Mouse (Mus musculus): ENCODE measurements around the gene Pfkfb1.
A peak's percentile ranks its signal among the peaks of the same experiment; 100 is the strongest.

Pfkfb1 gene

DNA sequence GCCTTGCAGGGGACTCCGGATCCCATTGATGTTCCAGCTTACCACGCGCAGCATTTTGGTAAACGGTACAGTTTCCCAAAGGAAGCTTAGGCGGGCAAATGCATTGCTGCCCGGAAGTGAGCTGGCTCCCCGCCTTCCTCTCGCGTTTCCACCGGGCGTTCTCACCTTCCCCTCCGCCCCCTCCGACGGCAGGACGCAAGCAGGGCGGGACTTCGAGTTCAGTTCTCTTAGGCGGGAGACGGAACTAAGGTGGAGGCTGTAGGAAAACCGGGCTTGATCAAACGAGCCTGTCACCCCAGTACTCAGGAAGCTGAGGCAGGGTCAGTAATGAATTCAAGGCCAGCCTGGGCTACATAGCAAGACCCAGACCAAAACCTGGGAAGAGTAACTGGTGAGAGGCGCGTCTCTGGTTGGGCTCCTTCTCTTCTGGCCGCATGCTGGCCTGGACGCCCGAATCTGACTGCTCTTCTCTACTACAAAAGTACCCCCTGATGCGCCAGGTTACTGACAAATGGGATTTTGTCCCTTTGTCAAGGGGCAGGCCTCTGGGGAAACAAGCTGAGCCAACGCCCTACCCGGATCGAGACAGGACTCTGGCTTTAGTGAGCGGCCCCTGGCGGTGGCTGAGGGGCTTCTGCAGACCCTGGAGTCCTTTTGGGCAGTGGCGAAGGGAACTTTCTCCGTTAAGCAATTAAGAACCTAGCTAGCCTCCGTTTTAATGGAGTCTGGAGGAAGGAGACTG is at the start of gene Pfkfb1:
TSS of gene Pfkfb1 (plus strand) at position 207 of the 742 bp plus-strand sequence.
- peak; percentile 63 to 69 for DNase-seq

DNA sequence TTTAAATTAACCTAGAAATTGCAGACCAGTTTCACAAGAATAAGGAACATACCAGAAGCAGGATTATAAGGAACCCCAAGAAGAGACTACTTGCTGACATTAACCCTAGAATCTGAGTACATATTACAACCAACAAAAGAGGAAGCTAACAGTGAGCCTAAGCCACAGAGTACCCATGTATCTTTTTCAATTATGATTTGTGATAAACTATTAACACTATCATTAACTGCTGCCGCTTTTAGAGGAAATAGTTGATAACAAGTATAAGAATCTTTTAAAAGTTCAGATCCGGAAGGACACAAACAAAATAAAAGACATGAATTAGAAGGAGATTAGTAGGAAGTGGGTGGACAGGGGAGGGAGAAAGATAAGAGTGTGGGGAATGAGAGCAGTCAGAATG is 47.9 kb upstream of the Pfkfb1 start:
- DNase-seq, result no peak

DNA sequence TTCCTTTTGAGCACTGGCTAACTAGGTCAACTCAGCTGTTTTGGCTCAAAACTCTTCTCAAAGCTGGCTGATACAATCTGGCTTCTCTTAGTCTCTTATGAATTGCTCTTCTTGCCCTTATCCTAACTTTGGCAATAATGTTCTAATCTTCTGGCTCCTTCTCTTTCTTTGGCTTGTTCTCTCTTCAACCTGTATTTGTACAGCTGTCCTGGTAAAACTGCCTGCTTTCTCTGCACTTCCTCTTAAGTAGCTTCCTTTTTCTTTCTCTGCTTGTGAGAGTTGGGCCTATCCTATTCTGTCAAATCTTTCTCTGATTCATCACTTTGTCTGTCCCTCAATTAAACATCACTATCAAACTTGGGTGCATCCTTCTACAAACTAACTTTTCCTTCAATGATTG is 46.3 kb upstream of the Pfkfb1 start:
- no peak for DNase-seq

DNA sequence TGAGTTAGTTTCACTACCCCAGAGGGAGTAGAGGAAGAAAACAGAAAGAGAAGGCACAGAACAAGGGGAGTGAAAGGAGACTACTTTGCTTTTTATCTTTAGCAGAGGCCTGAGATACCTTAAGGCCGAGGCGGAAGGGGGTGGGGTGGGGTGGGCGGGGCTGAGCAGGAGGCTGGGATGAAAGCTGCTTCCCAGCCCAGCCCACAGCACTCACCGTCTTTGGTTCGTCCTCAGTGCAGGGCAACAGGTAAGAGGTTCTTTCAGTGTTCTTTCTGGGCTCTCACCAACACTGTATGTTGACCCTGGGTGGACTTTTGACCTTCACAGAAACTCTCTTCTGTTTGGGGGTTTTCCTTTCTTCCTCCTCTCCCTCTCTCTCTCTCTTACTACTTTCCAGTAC is 40.8 kb upstream of the Pfkfb1 start, which contains the start of gene Alas2:
TSS of gene Alas2 (plus strand) at position 137 of the 400 bp plus-strand sequence.
- DNase-seq, result no peak

DNA sequence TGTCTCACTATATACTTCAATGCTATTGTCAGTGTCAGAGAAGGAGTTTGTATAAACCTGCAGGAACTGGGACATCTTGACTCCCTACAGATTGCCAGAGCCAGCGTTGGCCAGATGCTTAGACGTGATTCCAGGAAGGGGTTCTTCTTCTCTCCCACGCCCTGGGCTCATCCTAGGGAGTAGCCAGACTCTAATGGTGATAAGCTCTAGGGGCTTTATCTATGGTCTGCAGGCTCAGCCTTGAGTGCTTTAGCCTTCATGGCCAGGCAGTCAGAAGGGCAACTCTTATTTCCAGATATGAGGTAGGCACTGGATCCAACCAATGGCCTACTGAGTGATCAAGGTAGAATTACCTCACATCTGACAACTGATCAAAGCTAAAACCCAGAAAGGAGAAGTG is 38.4 kb upstream of the Pfkfb1 start:
- DNase-seq, result no peak

DNA sequence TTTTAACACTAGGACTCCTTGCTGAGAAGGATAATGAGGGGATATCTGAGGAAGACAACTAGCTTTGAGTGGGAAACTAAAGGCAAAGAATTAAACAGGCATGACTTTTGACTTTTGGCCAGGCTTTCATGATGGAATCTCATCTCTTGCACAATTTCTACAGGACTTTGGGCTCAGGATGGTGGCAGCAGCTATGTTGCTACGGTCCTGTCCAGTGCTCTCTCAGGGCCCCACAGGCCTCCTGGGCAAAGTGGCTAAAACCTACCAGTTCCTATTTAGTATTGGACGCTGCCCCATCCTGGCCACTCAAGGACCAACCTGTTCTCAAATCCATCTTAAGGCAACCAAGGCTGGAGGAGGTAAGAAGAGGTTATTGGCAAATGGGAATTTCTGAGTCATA is 36.0 kb upstream of the Pfkfb1 start:
- DNase-seq, result no peak

DNA sequence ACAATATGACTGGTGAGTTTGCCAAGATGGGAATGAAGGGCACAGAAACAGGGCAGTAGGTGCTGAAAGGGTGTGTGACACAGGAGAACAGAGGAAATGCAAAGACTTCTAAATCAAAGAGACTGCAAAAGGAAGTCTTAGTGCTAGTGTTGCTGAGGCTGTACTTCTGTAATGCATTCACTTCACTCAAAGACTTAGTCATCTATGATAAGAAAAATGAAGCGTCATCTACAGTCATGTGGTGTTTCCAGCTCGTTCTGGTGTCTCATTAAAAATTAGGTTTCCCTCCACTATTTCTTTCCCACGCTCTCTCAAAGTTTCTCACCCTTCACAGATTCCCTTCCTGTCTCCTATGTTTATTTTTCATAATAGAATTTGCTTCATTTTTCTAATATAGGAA is 34.0 kb upstream of the Pfkfb1 start:
- DNase-seq, result no peak

DNA sequence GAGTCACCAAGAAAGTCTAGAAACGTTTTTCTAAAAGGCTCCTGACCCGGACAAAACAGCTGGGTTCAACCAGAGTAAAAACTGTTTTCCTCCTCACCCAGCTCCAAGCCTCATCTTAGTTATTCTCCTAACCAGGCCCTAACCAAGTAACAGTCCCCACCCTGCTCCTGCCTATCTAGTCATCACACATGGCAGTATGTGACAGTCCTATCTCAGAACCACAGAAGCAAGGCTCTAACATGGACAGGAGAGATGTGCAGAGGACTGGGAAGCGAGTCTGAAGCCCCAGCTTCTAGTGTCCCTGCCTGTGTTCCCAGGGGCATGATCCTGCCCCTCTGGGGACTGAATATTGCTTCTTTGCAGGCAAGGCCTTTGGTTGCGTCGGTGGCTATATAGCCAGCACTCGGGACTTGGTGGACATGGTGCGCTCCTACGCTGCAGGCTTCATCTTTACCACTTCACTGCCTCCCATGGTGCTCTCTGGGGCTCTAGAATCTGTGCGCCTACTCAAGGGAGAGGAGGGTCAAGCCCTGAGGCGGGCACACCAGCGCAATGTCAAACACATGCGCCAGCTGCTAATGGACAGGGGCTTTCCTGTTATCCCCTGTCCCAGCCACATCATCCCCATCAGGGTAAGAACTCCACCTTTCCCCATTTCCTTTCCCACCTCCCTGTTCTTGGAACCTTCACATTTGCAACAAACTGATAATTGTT is 23.2 kb upstream of the Pfkfb1 start:
- DNase-seq, result no peak

DNA sequence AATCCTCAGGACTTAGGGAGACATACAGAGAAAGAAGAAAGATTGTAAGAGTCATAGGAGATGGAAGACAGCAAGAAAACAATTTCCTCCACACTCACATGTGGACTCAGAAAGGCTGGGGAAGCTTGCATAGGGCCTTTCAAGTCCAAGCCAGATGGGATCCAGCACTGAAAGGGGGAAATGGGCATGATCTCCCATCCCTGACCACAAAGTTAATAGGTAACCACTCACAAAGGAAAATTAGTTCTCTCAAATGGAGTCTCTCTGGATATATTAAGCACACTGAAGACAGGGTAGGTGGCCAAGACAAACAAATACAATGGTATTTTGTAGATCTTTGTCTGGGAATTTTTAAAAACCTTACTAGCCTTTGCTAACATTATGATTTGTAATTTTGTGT is 6.1 kb upstream of the Pfkfb1 start:
- DNase-seq, result no peak

DNA sequence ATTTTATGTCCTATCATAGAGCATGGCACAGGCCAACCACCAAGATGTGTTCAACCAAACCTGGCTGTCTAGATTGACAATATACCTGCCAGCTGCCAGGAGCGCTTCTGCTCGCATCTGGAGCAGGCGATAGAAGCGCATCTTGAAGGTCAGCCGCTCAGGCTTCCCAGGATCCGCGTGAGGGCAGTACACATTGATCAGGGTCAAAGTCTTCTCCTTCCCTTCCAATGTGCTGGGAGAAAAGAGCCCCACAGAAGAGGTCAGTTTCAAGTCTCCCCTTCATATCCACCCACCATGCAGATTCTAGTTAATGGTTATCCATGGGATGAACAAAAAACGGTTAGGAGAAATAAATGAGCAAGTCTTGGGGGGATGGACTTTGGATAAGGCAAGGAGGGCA is 2.9 kb upstream of the Pfkfb1 start:
- DNase-seq, result no peak

DNA sequence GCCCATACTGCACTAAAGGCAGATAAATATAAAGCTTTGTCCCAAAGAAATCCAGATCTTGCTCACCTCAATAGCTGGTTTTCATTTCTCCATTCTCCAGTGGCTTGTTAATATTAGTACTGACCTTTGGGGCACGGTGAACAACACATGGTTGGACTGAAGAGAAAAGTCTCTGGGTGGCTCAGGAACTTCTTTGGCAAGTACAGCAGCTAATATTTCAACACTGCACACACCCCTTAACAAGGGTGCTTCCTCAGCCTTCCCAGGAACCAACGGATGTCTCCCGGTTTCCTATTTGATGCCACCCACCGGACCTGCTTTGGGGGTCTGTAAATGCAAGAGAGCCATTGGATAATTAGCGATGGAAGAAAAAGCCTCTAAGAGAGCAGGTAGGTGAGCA is 1.7 kb downstream of the Pfkfb1 start, which contains the start of gene Apex2:
TSS of gene Apex2 (minus strand) at position 173 of the 400 bp plus-strand sequence.
- DNase-seq, result no peak

DNA sequence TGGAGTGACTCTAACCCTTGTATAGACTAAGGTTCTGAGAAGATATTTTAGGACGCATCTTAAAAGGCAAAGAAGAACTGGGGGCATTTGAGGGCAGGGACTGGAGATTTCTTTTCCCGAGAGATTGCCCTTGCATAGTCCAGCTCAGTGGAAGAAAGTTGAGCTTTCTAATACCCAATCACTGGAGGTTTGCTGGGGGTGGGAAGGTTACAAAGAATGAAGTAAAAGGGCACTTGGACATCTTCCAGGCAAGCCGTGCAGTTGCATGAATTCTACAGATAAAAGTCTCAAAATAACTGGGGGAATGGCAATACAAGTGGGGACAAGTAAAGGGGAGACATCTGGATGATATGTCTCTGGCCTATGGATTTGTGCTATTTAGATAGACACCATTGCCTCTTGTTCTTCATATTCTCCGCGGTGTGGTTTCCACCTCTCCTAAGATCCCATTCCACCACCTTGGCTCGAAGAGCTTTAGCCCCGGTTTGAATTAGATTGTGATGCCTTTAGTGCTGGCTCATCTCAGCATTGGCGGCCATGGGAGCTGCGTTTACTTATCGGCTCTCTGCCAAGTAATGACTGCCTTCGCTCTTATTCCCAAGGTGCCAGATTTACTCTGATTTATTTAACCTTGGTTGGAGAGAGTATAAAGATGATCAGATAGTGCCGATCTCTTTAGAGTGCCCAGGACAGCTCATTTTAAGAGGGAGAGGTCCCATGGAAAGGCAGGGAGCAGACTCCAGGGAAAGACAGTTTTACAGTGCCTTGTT is 5.4 kb downstream of the Pfkfb1 start:
- DNase-seq, result no peak

DNA sequence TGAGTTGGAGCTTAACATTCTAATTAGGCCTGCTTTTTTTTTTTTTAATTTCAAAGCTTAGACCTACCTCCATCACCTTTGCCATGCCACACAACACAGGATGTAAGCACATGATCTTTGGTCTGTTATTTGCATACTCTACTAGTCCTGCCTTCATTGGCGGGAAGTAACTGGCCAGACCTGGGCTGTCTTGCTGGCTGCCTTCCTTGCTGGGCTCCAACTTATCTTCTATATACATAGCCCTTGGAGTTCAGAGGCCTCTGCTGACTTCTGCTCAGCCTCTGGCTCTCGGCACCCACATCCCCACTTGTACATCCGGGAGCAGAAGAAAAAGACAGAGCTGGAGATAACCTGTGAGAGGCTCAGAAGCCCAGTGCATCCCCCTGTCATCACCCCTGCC is 6.1 kb downstream of the Pfkfb1 start:
- no peak for DNase-seq

DNA sequence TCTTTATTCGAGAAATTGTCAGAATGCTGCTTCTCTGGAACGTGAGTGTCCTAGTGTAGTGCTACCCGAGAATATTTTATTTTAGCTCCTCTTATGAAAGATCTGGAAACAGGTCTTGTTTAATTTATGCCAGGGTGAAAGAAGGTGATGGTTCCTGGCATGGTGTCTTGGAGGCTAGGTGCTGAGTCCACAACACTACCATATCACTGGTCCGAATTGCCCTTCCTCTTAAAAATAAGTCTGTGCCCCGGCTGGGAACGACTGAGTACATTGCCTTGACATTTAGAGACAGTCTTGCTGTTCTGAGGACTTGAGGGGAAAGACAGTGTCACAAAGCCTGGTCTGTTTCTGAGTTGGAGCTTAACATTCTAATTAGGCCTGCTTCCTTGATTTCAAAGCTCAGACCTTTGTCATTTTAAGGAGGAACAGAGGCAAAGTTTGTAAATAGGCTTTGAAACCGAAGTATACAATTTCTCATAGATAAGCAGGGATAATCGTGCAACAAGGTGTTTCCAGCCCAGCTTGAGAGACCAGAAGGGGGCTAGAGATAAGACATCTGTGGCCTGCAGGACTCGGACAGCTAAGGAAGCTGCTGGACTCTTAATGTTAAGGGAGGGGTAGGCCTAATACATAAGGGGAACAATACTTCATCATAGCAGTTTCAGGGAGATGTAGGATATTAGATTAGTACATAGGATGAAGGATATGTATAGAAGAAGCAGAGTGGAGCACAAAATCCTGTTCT is 7.2 kb downstream of the Pfkfb1 start:
- DNase-seq, result no peak

DNA sequence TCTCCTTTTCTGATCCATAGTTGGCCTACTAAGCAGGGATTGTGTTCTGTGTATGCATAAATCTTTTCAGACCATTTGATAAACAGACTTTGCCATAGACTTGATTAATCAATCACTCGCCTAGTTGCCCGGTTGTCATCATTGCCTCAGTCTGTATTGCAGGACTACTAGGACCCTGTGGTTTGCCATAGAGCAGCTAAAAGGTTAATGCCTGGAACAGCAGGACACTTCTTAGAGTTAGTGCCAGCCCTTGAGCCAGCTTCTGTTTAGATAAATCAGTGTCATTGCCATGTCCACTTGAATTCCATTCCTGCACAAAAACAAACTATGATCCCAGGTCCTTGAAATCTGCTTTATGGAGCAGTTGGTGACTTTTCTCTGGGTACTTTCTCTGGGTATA is 10.9 kb downstream of the Pfkfb1 start:
- no peak for DNase-seq

DNA sequence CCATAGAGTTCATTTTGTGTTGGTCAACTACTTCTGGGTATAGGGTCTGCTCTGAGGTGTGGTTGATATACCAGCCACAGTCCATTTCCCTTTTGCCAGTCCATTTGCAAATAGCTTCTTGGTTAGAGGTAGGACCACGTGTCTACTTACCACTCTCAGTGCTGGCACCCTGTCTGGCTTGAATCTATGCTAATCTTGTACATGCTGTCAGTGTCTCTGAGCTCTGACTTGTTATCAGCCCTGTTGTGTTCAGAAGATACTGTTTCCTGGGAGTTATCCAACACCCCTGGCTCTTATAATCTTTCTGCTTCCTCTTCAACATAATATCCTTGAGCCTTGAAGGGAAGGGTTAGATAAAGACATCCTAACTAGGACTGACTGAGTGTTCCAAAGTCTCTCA is 48.4 kb downstream of the Pfkfb1 start:
- DNase-seq, result no peak

DNA sequence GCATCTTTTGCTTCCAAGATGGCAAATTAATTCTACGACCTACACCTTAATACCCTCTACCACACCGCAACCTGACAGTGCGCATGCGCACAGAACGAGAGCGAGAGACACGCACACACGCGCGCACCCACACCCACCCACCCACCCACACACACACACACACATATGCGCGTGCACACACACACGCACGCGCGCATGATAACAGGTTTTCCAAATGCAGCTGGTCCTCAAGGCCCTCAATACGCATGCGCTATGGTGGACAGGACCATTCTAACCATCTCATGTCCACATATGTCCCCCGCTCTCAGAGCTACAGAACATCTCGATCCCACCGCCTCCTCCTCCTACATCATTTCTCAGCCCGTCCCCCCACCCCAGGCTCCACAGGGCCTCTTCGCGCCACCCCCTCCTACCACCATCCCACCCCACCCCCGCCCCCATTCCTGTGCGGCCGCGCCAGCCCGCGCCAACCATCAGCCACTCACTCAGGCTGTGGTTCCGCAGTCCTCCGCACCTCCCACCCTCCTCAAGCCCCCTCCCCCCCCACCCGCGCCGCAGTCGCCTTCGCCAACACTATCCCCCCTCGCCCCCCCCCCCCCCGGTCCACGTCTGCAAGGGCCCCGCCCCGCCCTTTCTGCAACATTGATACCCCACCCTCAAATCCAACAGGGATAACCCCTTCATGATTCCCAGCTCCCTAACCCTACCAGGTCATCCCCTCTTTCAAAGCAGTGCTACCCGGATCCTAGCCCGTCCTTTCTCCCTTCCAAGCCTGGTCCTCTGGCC is 68.3 kb downstream of the Pfkfb1 start:
- no peak for DNase-seq

DNA sequence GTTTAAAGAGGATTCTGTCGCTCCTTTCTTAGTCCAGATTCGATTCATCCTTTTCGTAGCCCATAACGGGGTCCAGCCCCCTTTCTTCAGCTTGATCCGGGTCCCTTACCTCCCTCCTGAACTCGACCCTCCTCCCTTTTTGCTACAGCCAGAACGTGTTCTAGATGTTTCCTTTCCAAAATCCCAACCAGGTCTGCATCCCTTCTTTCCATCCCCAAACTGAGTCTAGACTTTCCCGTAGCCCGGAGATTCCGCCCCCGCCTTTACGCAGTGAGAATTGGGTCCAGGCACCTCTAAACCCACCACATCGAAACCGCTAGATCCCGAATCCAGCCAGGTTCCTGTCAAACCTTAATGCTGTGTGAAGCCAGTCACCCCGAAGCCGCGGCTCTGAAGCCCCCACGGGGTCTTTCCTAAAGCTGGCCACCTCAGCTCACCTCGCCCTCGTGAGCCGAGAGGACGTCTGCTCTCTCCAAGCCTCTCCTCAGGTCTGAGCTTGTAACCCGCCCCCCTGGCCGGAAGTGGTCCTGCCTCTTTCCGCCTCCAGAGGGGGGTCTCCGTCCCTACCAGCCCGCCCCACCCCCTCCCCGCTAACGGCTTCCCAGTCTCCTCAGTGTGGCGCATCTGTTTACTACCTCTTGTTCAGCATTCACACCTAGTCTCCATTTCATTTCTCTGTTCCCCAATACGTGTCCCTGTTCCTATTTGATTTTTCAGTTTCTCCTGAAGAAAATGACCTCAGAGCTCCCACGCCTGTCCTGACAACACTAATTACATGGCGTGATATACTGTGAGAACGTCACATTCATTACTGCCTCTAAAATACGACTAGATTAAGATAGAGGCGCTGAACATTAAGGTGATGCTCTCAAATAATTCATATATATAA is 69.1 kb downstream of the Pfkfb1 start, which contains the start of gene Tro:
TSS of gene Tro (minus strand) at position 676 of the 889 bp plus-strand sequence.
- no peak for DNase-seq

DNA sequence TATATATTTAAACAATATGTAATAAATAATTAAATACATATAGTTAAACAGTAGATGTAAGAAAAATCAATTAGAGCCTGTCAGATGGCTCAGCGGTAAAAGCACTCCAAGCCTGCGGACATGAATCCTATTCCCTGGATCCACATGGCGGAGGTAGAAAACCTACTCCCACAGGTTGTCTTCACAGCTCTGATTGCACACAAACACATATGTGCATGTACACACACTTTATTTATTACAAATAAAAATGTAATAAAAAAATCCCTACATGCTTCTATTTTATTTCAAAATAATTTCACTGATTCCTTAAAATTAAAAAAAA is 69.7 kb downstream of the Pfkfb1 start:
- no peak for DNase-seq

DNA sequence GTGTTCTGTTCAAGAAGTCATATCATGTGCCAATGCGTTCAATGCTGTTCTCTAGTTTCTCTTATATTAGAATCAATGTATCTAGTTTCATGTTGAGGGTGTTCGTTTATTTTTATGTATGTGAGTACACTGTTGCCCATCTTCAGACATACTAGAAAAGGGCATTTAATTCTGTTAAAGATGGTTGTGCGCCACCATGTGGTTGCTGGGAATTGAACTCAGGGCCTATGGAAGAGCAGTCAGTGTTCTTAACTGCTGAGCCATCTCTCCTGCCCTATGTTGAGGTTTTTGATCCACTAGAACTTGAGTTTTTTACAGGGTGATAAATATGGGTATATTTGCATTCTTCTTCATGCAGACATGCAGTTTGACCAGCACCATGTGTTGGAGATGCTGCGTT is 74.8 kb downstream of the Pfkfb1 start:
- no peak for DNase-seq

DNA sequence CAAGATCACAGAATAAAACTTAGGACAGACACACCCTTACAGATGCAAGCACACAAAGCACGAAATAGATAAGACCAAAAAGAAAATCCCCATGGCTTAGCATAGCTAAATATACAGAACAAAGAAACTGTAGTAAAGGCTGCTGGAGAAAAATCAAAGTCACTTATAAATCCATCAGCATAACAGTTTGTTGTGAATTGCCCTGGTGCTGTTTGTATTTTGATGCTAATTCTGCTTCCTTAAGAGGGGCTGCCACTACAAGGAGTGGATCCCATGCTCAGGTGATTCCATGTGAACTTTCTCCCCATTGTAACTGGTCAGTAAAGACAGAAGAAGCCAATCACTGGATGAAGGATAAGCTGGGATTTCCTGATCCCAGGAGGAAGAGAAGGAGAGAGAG is 89.5 kb downstream of the Pfkfb1 start:
- no peak for DNase-seq

Measured in thymus, adult 18-20 months (tissue).